Mouse (Mus musculus) heart, adult 10 weeks (tissue): Measurements from ENCODE around the gene Psg18. TPM values are rescaled to one million over a fixed set of nuclear protein-coding genes. Genes with fewer than 3 reads are reported as not detected.

Source experiments
- polyA plus RNA-seq: library from polyadenylated mRNA; stranded (reverse); fragments of 350-450 nt; fragmentation: Illumina TruSeq; extraction: RNeasy Lipid Tissue Mini Kit (QIAGEN cat#74804); gene quantifications from one replicate; pipeline ENCODE4 v1.2.3, GENCODE M21; 2014; ENCODE audit warnings: low read depth, low replicate concordance

Gene Psg18
- polyA plus RNA-seq, result not detected

GRCm38 (mm10) chr7:18354909-18355308, at the start of gene Psg18:
TSS of gene Psg18 (minus strand) at chr7:18355009.

Other genes with a start within 250 kb of the Psg18 start
- not detected for gene Igfl3, start 178.5 kb downstream of the Psg18 start, polyA plus RNA-seq
- gene Mill1, start 109.7 kb downstream of the Psg18 start, polyA plus RNA-seq, result not detected
- gene Psg28, start 77.0 kb upstream of the Psg18 start, polyA plus RNA-seq, result not detected
- not detected for gene Psg26, start 129.2 kb upstream of the Psg18 start, polyA plus RNA-seq
- not detected for gene Psg25, start 177.3 kb upstream of the Psg18 start, polyA plus RNA-seq
- not detected for gene Psg27, start 212.3 kb upstream of the Psg18 start, polyA plus RNA-seq